Mouse (Mus musculus) stomach, postnatal 0 days (tissue): ENCODE data around the gene 2410131K14Rik. TPM values are rescaled to one million over a fixed set of nuclear protein-coding genes. Genes with fewer than 3 reads are reported as not detected.

Experiments
- ATAC-seq: fragments of 200-750 bp; cut with Nextera tagmentation; 2 replicates; pipeline ENCODE4 v1.8.0; 2017; ENCODE audit not compliant: low FRiP score, low TSS enrichment
- DNase-seq: peaks from one replicate; pipeline ENCODE4 v3.0.0-alpha.2; 2016; ENCODE audit warnings: low spot score
- H3K27ac ChIP-seq: fragments of 300-500 bp; sonication (generic); replicated peaks from 2 replicates; pipeline ENCODE4 v1.5.1; 2014; ENCODE audit warnings: mild to moderate bottlenecking, control low read depth
- H3K27me3 ChIP-seq: fragments of 300-500 bp; sonication (generic); 2 replicates; pipeline ENCODE4 v1.6.1; 2014; ENCODE audit warnings: low read length; ENCODE audit not compliant: control insufficient read depth, insufficient read depth
- H3K36me3 ChIP-seq: fragments of 300-500 bp; sonication (generic); 2 replicates; pipeline ENCODE4 v1.6.1; 2014; ENCODE audit warnings: low read length, mixed read lengths; ENCODE audit not compliant: control insufficient read depth, insufficient read depth
- H3K4me1 ChIP-seq: fragments of 300-500 bp; sonication (generic); replicated peaks from 2 replicates; pipeline ENCODE4 v1.6.1; 2014; ENCODE audit warnings: antibody characterized with exemption; ENCODE audit not compliant: control insufficient read depth, insufficient read depth
- H3K4me2 ChIP-seq: fragments of 300-500 bp; sonication (generic); replicated peaks from 2 replicates; pipeline ENCODE4 v1.6.1; 2014; ENCODE audit warnings: low read depth, mild to moderate bottlenecking, control low read depth, moderate library complexity
- H3K4me3 ChIP-seq: fragments of 300-500 bp; sonication (generic); 2 replicates; pipeline ENCODE4 v1.5.1; 2014; ENCODE audit warnings: low read depth, low read length, control low read depth
- H3K9ac ChIP-seq: fragments of 300-500 bp; sonication (generic); 2 replicates; pipeline ENCODE4 v1.6.1; 2014; ENCODE audit warnings: mild to moderate bottlenecking, low read length, control low read depth, mixed read lengths
- H3K9me3 ChIP-seq: fragments of 300-500 bp; sonication (generic); 2 replicates; pipeline ENCODE4 v1.6.1; 2016; ENCODE audit warnings: low read length; ENCODE audit not compliant: control insufficient read depth
- CTCF ChIP-seq: IDR thresholded peaks from 2 replicates; pipeline ENCODE4 v1.5.1; 2016; ENCODE audit warnings: antibody characterized with exemption, low read depth, mild to moderate bottlenecking, moderate library complexity
- EP300 ChIP-seq: optimal IDR thresholded peaks from 2 replicates; pipeline ENCODE3; 2016; ENCODE audit warnings: antibody characterized with exemption
- WGBS: fragments of 180-500 bp; shearing (Covaris S2); extraction: QIAGEN DNeasy Blood & Tissue Kit; methylation state at CpG from one replicate; pipeline ENCODE4 v1.1.7; 2014; 5-methylcytosine and 5-hydroxymethylcytosine counted together
- polyA plus RNA-seq: library from polyadenylated mRNA; unstranded; fragments of >200 nt; fragmentation: Nextera tagmentation; extraction: Ambion mirVana; gene quantifications from 2 replicates; pipeline ENCODE4 v1.2.1, GENCODE M21; 2015

Gene 2410131K14Rik
- polyA plus RNA-seq, 1 experiment from 2014 or later: 3.8 TPM

DNA sequence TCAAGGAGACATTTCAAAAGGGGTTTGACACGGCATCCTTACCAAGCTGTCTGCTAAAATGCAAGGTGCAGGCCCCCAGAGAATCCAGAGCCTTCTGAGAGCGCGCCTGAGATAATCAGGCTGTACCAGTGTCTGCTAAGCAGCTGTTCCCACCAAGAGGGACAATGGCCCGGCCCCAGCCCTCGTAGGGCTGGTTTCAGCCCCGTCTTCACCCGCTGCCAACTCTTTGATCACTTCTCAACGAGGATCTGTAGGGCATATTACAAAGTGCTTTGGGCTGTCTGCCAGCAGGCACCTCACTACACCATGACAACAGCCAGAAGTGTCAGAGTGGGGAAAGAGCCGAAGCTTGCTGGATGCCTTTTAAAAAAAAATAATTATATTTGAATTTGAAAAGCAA lies 29.5 kb downstream of the 2410131K14Rik start:
- Histone ChIP-seq H3K4me1 (0 out of 2 replicates have a peak, but pooled peaks cover 4% of the 10 kb centered on the region), H3K9ac (no peak overlapping the region), H3K9me3 (no peaks in the 10 kb centered on the region), H3K4me2 (no peak overlapping the region), H3K36me3 (no peaks in the 10 kb centered on the region), H3K27me3 (no peaks in the 10 kb centered on the region), H3K4me3 (no peak overlapping the region), H3K27ac (no peak overlapping the region)
- WGBS: 33% methylated on average over 9 of the region's 9 CpGs
- ATAC-seq: no peak
- no peak for DNase-seq
- TF ChIP-seq CTCF (no peak), EP300 (no peak)

DNA sequence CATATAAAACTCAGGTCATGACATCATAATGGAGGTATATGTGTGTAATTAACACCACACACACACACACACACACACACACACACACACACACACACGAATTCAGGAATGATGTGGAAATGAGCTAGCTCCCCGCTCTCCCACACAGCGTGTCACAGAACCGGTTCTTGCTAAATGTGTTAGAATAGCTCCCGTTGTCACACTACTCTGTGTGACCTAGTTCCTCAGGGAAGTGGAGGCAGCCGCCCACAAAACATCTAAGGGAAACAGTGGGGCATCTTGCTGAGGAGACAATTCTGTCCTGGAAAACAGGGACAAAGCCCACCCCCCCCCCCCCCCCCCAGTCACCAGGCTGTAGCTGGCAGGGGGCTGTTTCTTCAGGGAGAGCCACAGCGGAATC lies 31.3 kb downstream of the 2410131K14Rik start:
- Histone ChIP-seq H3K4me2 (no peak overlapping the region), H3K4me1 (0 out of 2 replicates have a peak, but pooled peaks cover 4% of the 10 kb centered on the region), H3K36me3 (no peaks in the 10 kb centered on the region), H3K27ac (no peak overlapping the region), H3K4me3 (no peak overlapping the region), H3K9me3 (no peaks in the 10 kb centered on the region), H3K27me3 (no peaks in the 10 kb centered on the region), H3K9ac (no peak overlapping the region)
- TF ChIP-seq EP300: no peak
- no peak for TF ChIP-seq CTCF
- WGBS: 51% methylated on average over 7 of the region's 7 CpGs
- DNase-seq (no peak), ATAC-seq (no peak)

DNA sequence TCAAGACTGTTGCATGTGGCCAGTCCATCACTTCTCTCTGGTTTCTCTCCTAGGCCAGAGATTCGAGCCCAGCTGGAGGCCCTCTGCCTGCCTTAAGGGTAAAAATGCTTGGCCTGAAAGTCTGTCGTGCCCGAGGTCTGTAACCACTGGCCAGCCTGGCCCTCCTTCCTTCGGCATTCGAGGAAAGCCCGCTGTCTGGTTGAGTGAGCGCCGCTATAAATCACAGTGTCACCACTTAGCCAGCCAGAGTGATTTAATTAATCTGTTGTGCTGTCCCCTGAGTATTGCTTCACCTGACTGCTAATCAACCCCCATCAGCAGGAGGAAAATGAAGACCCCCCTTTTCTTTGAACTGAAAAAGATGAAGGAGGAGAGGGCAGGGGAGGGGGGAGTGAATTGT lies 31.7 kb downstream of the 2410131K14Rik start:
- Histone ChIP-seq H3K4me1 (0 out of 2 replicates have a peak, but pooled peaks cover 4% of the 10 kb centered on the region), H3K27me3 (no peaks in the 10 kb centered on the region), H3K36me3 (no peaks in the 10 kb centered on the region), H3K27ac (no peak overlapping the region), H3K4me2 (no peak overlapping the region), H3K9me3 (no peaks in the 10 kb centered on the region), H3K4me3 (no peak overlapping the region), H3K9ac (no peak overlapping the region)
- ATAC-seq: no peak
- no peak for TF ChIP-seq EP300
- TF ChIP-seq CTCF: no peak
- DNase-seq: no peak
- 48% methylated on average over 8 of the region's 8 CpGs for WGBS

DNA sequence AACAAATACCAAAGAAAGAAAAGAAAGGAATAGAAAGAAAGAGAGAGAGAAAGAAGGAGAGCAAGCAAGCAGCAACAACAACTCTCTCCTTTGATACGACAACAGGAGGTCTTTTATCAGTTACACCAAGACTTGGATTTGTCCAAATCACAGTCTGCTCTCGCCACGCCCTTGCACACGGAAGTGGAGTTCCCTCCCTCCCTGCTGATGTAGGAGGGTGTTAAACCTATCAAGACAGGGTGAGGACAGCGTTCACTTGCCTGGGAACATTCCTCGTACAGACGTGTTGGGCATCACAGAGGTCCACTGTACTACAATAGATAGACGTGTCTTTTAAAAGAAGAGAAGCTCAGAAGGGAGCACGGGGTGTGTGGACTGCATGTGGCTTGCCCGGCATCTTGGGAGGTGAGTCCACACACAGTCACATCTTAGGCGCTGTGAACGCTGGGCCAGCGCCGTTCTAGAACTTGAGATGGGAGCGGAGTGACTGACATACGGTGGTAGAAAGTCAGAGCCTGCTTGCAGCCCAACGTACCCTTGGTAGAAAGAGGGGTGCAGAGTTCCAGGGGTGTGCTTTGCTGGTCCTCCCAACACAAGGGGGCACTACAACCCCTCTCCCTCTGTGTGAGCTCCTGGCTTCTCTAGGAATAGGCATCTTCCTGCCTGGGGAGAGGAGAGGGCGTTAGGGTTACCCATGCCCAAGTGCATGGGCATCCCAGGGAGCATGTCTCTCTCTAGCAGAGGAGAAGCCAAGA lies 32.9 kb downstream of the 2410131K14Rik start:
- no peak for ATAC-seq

DNA sequence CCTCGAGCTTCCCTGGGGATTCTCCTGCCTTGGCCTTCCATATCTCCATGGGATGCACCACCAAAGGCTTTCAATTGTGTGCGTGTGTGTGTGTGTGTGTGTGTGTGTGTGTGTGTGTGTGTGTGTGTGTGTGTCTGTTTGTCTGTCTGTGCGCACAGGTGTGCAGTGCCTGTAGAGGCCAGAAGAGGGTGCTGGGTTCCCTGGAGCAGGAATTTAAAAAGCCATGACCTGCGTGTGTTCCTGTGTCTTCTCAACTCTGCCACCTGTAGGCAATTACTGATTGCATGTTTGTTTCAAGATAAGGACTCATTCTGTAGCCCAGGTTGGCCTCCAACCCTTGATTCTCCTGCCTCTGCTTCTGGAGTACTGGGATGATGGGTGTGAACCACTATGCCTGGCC lies 46.4 kb downstream of the 2410131K14Rik start:
- DNase-seq: no peak
- peak; percentile 27; the same call in 1 of the 2 replicates for TF ChIP-seq CTCF
- no peak for TF ChIP-seq EP300
- peaks cover 2% of the 10 kb centered on the region; the same call in 1 of the 2 replicates for H3K4me1 ChIP-seq
- no peaks in the 10 kb centered on the region for H3K27me3 ChIP-seq
- no peak for ATAC-seq
- no peak overlapping the region for H3K4me3 ChIP-seq
- no peak overlapping the region for H3K4me2 ChIP-seq
- H3K27ac ChIP-seq: no peak overlapping the region
- H3K36me3 ChIP-seq: no peaks in the 10 kb centered on the region
- no peak overlapping the region for H3K9ac ChIP-seq
- 87% methylated on average over 4 of the region's 4 CpGs for WGBS
- H3K9me3 ChIP-seq: no peaks in the 10 kb centered on the region

More for the DNA sequence above, 32.9 kb downstream of the 2410131K14Rik start:
- DNase-seq: no peak
- H3K9ac ChIP-seq: no peak overlapping the region
- H3K27me3 ChIP-seq: no peaks in the 10 kb centered on the region
- H3K27ac ChIP-seq: no peak overlapping the region
- 75% methylated on average over 18 of the region's 18 CpGs for WGBS
- TF ChIP-seq EP300: no peak
- TF ChIP-seq CTCF: peak; percentile 31; the same call in 1 of the 2 replicates
- H3K9me3 ChIP-seq: no peaks in the 10 kb centered on the region
- H3K36me3 ChIP-seq: no peaks in the 10 kb centered on the region
- no peak overlapping the region for H3K4me2 ChIP-seq
- H3K4me3 ChIP-seq: no peak overlapping the region
- H3K4me1 ChIP-seq: 0 out of 2 replicates have a peak, but pooled peaks cover 4% of the 10 kb centered on the region

DNA sequence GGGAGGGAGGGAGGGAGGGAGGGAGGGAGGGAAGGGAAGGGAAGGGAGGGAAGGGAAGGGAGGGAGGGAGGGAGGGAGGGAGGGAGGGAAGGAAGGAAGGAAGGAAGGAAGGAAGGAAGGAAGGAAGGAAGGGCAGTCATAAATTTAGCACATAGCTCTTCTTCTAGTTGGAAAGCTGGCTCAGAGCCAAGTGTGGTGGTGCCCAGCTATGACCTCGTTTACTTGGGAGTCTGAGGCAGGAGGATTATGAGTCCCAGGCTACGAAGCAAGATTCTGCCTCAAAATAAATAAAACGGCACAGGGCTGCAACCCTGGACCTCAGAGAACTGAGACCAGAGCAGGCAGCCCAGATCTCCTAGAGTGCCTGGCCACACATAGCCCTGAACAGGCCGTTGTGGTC lies 47.4 kb downstream of the 2410131K14Rik start:
- H3K9ac ChIP-seq: no peak overlapping the region
- ATAC-seq (no peak), DNase-seq (no peak)
- H3K4me1 ChIP-seq: peaks cover 2% of the 10 kb centered on the region; the same call in 1 of the 2 replicates
- no peak overlapping the region for H3K4me2 ChIP-seq
- H3K36me3 ChIP-seq: no peaks in the 10 kb centered on the region
- H3K4me3 ChIP-seq: no peak overlapping the region
- 53% methylated on average over 4 of the region's 4 CpGs for WGBS
- H3K27me3 ChIP-seq: no peaks in the 10 kb centered on the region
- H3K27ac ChIP-seq: no peak overlapping the region
- TF ChIP-seq EP300: no peak
- no peak for TF ChIP-seq CTCF
- no peaks in the 10 kb centered on the region for H3K9me3 ChIP-seq
